Mouse (Mus musculus) embryonic facial prominence, embryonic 11.5 days (tissue): ENCODE results near the gene Padi2. TPM values are rescaled to one million over a fixed set of nuclear protein-coding genes. Genes with fewer than 3 reads are reported as not detected.

Experiments
- ATAC-seq: fragments of 200-750 bp; cut with Nextera tagmentation; replicated peaks from 2 replicates; pipeline ENCODE4 v1.8.0; 2017; ENCODE audit warnings: low read depth; ENCODE audit not compliant: insufficient number of reproducible peaks, low FRiP score, low TSS enrichment
- DNase-seq: peaks from one replicate; pipeline ENCODE4 v3.0.0-alpha.2; 2015; ENCODE audit warnings: low spot score
- H3K27ac ChIP-seq: fragments of 300-500 bp; sonication (generic); replicated peaks from 2 replicates; pipeline ENCODE4 v1.5.1; 2014; ENCODE audit warnings: mild to moderate bottlenecking, low read depth, low read length, control low read depth
- H3K27me3 ChIP-seq: fragments of 300-500 bp; sonication (generic); 2 replicates; pipeline ENCODE4 v1.6.1; 2014; ENCODE audit warnings: mild to moderate bottlenecking, low read length, moderate library complexity, mixed read lengths; ENCODE audit not compliant: control insufficient read depth, insufficient read depth
- H3K36me3 ChIP-seq: fragments of 300-500 bp; sonication (generic); replicated peaks from 2 replicates; pipeline ENCODE4 v1.6.1; 2014; ENCODE audit warnings: low read depth, mild to moderate bottlenecking, low read length, moderate library complexity, mixed read lengths; ENCODE audit not compliant: control insufficient read depth, insufficient read depth
- H3K4me1 ChIP-seq: fragments of 300-500 bp; sonication (generic); 2 replicates; pipeline ENCODE4 v1.6.1; 2014; ENCODE audit warnings: low read length, mixed read lengths; ENCODE audit not compliant: control insufficient read depth, insufficient read depth
- H3K4me2 ChIP-seq: fragments of 300-500 bp; sonication (generic); 2 replicates; pipeline ENCODE4 v1.6.1; 2014; ENCODE audit warnings: low read depth, mild to moderate bottlenecking, control low read depth, low read length, moderate library complexity
- H3K4me3 ChIP-seq: fragments of 300-500 bp; sonication (generic); 2 replicates; pipeline ENCODE4 v1.5.1; 2014; ENCODE audit warnings: low read depth, low read length, control low read depth
- H3K9ac ChIP-seq: fragments of 300-500 bp; sonication (generic); replicated peaks from 2 replicates; pipeline ENCODE4 v1.6.1; 2014; ENCODE audit warnings: mild to moderate bottlenecking, control low read depth, low read length
- H3K9me3 ChIP-seq: fragments of 300-500 bp; sonication (generic); replicated peaks from 2 replicates; pipeline ENCODE4 v1.6.1; 2016; ENCODE audit warnings: mild to moderate bottlenecking, low read length, inconsistent platforms, mixed read lengths; ENCODE audit not compliant: control insufficient read depth
- WGBS: fragments of 180-500 bp; shearing (Covaris S2); extraction: QIAGEN DNeasy Blood & Tissue Kit; methylation state at CpG from one replicate; pipeline ENCODE4 v1.1.7; 2014; 5-methylcytosine and 5-hydroxymethylcytosine counted together
- polyA plus RNA-seq: library from polyadenylated mRNA; unstranded; fragments of >200 nt; fragmentation: Nextera tagmentation; extraction: Ambion mirVana; gene quantifications from 2 replicates; pipeline ENCODE4 v1.2.1, GENCODE M21; 2014

The Padi2 gene
- polyA plus RNA-seq, 1 experiment from 2014 or later, result 2.4 TPM

DNA sequence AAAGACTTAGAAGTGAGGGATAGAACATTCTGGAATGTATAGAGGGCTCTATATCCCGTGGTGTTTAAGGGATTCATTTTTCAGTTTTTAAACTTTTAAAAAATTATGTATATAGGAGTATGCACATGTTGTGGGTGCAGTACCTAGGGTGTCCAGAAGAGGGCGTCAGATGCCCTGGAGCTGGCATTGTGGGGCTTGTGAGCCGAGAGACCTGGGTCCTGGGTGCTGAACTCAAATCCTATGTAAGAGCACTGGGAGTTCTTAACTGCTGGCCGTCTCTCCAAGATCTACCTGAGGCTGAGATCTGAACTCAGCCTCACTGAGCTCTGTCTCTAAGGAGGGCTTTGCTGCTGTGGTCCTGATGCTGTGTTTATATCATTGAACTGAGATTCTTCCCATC lies 23.8 kb upstream of the Padi2 start:
- WGBS, result 61% methylated on average over 4 of the region's 4 CpGs
- no peaks in the 10 kb centered on the region for H3K27me3 ChIP-seq
- DNase-seq (no peak), ATAC-seq (no peak)
- H3K4me1 ChIP-seq, result no peaks in the 10 kb centered on the region
- H3K36me3 ChIP-seq, result no peaks in the 10 kb centered on the region
- H3K9ac ChIP-seq, result no peak overlapping the region
- no peak overlapping the region for H3K27ac ChIP-seq
- no peak overlapping the region for H3K4me2 ChIP-seq
- H3K9me3 ChIP-seq, result no peaks in the 10 kb centered on the region
- no peak overlapping the region for H3K4me3 ChIP-seq

DNA sequence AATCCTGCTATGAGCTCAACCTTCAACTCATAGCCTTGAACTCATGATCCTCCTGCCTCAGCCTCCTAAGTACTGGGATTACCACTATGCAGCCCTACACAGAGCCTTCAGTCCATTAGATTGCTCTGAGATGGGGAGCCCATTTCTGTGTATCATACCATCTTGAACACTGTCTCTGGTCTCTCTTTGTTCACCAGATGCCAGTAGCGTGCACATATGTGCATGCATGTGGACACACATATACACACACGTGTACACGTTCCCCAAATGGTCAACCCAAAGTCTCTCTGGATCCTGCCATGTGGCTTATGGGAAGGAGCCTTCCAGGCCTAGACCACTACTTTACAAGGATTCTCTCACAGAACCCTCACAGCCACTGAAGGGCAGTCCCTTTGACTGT lies 23.2 kb upstream of the Padi2 start:
- Histone ChIP-seq H3K27me3 (no peaks in the 10 kb centered on the region), H3K4me2 (no peak overlapping the region), H3K4me1 (no peaks in the 10 kb centered on the region), H3K4me3 (no peak overlapping the region), H3K9ac (no peak overlapping the region), H3K27ac (no peak overlapping the region), H3K9me3 (no peaks in the 10 kb centered on the region), H3K36me3 (no peaks in the 10 kb centered on the region)
- ATAC-seq (no peak), DNase-seq (no peak)
- WGBS, result 95% methylated on average over 3 of the region's 3 CpGs

DNA sequence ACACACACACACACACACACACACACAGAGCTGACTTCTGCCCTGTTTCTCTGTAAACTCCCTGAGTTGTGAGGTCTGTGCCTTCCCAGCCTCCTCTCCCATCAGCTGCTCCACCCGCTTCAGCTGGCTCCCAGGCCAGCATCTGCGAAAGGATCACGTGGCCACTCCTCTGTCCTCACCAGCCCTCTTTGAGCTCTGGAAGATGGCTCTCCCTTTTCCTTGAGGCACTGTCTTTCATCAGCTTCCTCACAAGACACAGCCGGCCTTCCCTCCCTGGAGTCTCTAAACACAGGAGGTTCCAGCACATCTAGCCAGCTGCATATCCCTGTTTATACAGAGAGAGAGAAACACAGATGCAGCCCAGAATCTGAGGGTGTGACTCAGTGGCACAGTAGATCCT lies 22.3 kb upstream of the Padi2 start:
- no peak for DNase-seq
- no peaks in the 10 kb centered on the region for H3K9me3 ChIP-seq
- H3K27ac ChIP-seq, result no peak overlapping the region
- 27% methylated on average over 4 of the region's 4 CpGs for WGBS
- ATAC-seq, result no peak
- H3K4me3 ChIP-seq, result no peak overlapping the region
- H3K9ac ChIP-seq, result no peak overlapping the region
- no peak overlapping the region for H3K4me2 ChIP-seq
- no peaks in the 10 kb centered on the region for H3K4me1 ChIP-seq
- H3K36me3 ChIP-seq, result no peaks in the 10 kb centered on the region
- H3K27me3 ChIP-seq, result no peaks in the 10 kb centered on the region

DNA sequence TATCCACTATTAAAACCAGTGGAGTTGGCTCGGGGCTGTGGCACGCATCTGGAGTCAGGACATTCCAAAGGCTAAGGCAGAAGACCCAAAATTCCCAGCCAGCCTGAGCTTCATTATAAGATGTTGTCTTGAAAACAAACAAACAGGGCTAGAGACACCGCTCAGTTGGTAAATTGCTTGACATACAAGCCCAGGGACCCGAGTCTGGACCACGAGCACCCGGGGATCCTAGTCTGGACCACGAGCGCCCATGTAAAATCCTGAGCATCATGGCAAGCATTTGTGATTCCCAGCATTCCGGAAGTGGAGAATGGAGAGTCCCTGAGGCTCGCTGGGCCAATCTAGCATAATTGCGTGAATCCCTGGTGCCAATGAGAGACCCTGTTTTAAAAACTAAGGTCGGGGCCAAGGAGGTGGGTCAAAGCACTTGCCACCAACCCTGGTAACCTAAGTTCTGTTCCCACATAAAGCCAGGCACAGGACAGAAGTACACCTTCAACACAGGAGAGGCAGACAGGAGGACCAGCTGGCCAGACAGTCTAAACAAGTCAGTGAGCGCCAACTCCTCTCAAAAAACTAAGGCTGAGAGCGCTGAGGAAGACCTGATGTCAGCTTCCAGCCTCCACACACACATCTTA lies 14.5 kb upstream of the Padi2 start:
- no peak for DNase-seq
- no peak for ATAC-seq
- H3K4me1 ChIP-seq, result no peaks in the 10 kb centered on the region
- WGBS, result 92% methylated on average over 14 of the region's 14 CpGs
- no peak overlapping the region for H3K4me3 ChIP-seq
- H3K9me3 ChIP-seq, result no peaks in the 10 kb centered on the region
- H3K27ac ChIP-seq, result no peak overlapping the region
- no peaks in the 10 kb centered on the region for H3K36me3 ChIP-seq
- H3K27me3 ChIP-seq, result no peaks in the 10 kb centered on the region
- H3K4me2 ChIP-seq, result no peak overlapping the region
- H3K9ac ChIP-seq, result no peak overlapping the region

DNA sequence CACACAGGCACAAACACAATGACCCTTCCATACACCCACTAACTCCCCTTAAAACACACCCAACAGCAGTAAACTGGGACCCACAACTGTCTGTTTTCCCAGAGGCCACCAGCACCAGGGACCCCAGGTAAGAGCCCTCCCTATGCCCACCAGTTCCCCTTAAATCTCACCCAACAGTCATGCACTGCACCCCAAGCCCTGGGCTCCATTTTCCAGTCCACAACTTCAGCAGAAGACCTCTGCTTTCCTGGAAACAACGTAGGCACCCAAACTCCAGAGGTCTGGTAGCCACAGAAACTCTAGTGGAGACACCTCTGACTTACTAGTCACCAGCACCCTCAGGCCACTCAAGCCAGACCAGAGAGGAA lies 14.0 kb upstream of the Padi2 start:
- ATAC-seq (no peak), DNase-seq (no peak)
- H3K4me1 ChIP-seq, result no peaks in the 10 kb centered on the region
- no peaks in the 10 kb centered on the region for H3K36me3 ChIP-seq
- no peaks in the 10 kb centered on the region for H3K27me3 ChIP-seq
- no peak overlapping the region for H3K4me3 ChIP-seq
- H3K27ac ChIP-seq, result no peak overlapping the region
- H3K9me3 ChIP-seq, result no peaks in the 10 kb centered on the region
- 71% methylated on average over 1 of the region's 1 CpGs for WGBS
- no peak overlapping the region for H3K9ac ChIP-seq
- H3K4me2 ChIP-seq, result no peak overlapping the region

DNA sequence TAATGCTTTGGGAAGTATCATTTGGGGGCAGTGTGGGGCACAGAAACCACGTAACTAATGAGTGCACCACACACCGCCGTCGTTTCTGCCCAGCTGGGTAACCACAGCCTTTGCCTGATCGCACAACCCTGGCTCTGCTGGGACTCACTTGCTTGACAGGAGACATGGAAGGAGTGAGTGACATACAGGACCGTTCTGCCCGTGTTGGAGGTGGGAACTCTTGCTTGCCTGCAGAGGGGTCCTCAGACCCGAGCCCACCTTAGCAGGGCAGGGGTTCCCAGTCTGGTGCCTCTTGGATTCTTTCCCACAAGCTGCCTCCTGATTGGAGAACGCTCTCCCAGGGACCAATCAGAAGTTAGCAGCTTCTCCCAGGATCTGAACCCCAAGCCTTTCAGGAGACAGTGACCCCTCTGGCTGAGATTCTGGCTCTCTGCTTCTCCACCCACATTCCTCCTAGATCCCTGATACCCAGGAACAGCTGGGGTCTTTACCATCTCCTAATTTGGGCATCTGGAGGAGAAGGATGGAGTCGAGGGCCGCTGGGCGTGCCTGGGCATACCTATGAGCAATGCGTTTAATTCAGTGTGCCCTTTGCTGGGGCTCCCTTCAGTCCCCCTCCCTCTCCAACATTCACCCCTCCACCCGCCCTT lies 1.2 kb upstream of the Padi2 start:
- DNase-seq (no peak), ATAC-seq (no peak)
- 55% methylated on average over 14 of the region's 14 CpGs for whole genome bisulfite sequencing
- Histone ChIP-seq H3K4me2 (no peak overlapping the region), H3K27ac (no peak overlapping the region), H3K4me3 (no peak overlapping the region), H3K36me3 (no peaks in the 10 kb centered on the region), H3K9me3 (no peaks in the 10 kb centered on the region), H3K4me1 (peaks cover 2% of the 10 kb centered on the region; the same call in 1 of the 2 replicates), H3K27me3 (peaks cover 16% of the 10 kb centered on the region; the same call in 1 of the 2 replicates), H3K9ac (no peak overlapping the region)

DNA sequence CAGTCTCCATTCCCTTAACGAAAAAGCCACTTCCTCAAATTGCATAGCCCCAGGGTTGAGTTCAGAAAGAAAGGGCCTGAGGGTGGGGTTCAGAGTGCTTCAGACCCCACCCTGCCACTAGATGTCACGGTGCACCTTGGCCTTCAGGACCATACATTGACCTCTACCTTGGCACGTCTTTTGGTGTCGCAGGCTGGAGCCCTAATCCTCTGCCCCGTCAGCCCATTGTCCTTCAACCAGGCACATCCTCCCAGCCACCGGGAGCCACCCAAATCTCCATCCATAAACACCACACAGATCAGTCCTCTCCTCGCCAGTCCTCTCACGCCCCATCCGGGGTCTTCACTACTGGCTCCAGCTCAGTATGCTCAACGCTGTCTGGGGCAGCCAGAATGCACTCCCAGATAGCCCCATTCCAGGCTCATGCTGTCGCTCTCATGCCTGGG lies 695 bp upstream of the Padi2 start:
- H3K4me1 ChIP-seq, result peaks cover 2% of the 10 kb centered on the region; the same call in 1 of the 2 replicates
- no peak overlapping the region for H3K4me3 ChIP-seq
- no peaks in the 10 kb centered on the region for H3K36me3 ChIP-seq
- DNase-seq, result no peak
- H3K9me3 ChIP-seq, result no peaks in the 10 kb centered on the region
- 12% methylated on average over 11 of the region's 11 CpGs for WGBS
- H3K27ac ChIP-seq, result no peak overlapping the region
- H3K9ac ChIP-seq, result no peak overlapping the region
- H3K27me3 ChIP-seq, result peaks cover 16% of the 10 kb centered on the region; the same call in 1 of the 2 replicates
- no peak overlapping the region; the same call in 1 of the 2 replicates for H3K4me2 ChIP-seq
- no peak for ATAC-seq

DNA sequence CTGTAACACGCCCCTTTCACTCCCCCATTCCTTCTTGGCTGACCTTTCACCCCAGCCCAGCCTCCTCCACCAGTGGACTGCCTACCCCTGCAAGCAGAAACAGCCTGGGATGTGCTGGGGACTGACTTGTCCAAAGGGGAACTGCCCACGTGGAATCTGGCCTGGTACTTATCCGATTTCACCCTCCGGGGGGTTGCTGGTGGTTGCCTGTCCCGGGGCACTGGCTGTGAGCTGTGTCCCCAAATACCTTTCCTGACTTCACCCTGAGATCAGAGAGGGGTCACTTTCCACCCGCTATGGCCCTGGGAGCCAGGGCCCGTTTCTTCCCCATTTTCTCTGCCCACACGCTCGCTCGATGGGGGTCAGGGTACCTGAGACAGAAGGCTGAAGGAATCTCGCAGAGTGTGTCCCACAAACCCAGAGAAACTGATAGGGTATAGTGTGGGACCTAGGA lies 710 bp downstream of the Padi2 start:
- Histone ChIP-seq H3K27ac (no peak overlapping the region), H3K27me3 (peaks cover 16% of the 10 kb centered on the region; the same call in 1 of the 2 replicates), H3K36me3 (no peaks in the 10 kb centered on the region; the same call in 1 of the 2 replicates), H3K4me2 (no peak overlapping the region), H3K4me1 (peaks cover 2% of the 10 kb centered on the region; the same call in 1 of the 2 replicates), H3K4me3 (no peak overlapping the region), H3K9me3 (no peaks in the 10 kb centered on the region), H3K9ac (no peak overlapping the region)
- DNase-seq (no peak), ATAC-seq (no peak)
- WGBS, result 43% methylated on average over 11 of the region's 11 CpGs
